Mouse (Mus musculus): ENCODE results near the gene Gm19402.
"Not testable (repeated sequence)": the region's sequence is repeated elsewhere in the genome, so short reads cannot be mapped to it uniquely, and the experiment has no call there.

Gm19402 gene

DNA sequence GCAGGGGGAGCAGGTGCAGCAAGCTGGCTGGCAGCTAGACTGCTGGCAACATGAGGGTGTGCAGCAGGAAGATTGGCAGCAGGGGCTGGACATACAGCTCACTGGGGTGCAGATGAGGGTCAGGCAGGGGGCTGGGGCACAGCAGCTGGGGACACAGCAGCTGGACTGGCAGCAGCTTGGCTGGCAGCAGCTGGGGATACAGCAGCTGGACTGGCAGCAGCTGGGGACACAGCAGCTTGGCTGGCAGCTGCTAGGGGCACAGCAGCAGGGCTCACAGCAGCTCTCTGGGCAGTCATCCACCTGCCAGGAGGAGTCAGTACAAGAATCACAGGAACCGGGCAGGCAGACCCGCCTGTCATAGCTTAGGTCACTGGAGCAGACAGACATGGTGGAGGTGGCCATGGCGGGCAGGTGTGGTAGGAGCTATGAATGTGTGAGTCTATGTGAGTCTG lies at the start of gene Gm19402:
Gene Gm19402 (minus strand): TSS at position 402 of the 452 bp plus-strand sequence.
- not testable (repeated sequence) for DNase-seq (ENCODE audit: extremely low spot score, low spot score)

GRCm38 (mm10) chr10:77738929-77739328 lies 48.4 kb upstream of the Gm19402 start:
- no peak for DNase-seq (ENCODE audit: extremely low spot score, low spot score)

DNA sequence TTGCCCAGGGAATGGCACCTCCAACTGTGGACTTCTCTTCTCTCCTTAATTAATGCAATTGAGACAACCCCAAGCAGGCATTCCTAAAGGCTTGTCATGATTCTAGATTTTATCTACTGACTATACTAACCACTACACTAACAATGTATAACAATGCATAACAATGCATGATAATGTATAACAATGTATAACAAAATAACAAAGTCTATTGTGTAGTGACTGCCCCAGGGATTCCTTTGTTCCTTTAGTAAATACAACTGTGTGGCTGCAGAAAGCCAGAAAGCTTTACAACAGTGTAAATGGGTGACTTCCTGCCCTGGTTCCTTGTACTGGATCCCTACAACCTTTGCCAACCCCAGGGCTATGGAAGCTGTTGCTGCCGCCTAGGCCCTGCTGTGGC lies 45.4 kb upstream of the Gm19402 start:
- no peak for DNase-seq (ENCODE audit: extremely low spot score, low spot score)

GRCm38 (mm10) chr10:77729241-77729640 lies 38.7 kb upstream of the Gm19402 start:
- no peak for DNase-seq (ENCODE audit: extremely low spot score, low spot score)

DNA sequence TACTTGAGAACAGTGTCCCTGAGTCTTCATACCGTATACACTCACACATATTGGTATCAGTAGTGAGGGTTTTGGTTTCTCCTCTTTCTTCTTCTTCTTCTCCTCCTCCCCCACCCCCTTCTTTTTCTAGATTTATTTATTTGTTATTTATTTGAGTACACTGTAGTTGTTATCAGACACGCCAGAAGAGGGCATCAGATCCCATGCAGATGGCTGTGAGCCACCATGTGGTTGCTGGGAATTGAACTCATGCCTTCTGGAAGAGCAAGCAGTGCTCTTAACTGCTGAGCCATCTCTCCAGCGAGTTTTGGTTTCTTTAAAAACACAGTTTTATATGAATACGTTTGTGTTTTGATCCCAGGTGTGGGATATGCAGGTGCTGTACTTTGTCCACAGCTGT lies 37.7 kb upstream of the Gm19402 start:
- no peak for DNase-seq (ENCODE audit: extremely low spot score, low spot score)

- DNase-seq (ENCODE audit: extremely low spot score, low spot score): no peak
These were observed 35.6 kb upstream of the Gm19402 start, which contains the start of gene Gm10100 for GRCm38 (mm10) chr10:77726186-77726585. Gm10100 (plus strand) TSS chr10:77726486.

GRCm38 (mm10) chr10:77724855-77725254 lies 34.3 kb upstream of the Gm19402 start:
- DNase-seq (ENCODE audit: extremely low spot score, low spot score): no peak

- DNase-seq (ENCODE audit: extremely low spot score, low spot score): not testable (repeated sequence)
These were observed 29.7 kb upstream of the Gm19402 start, which contains the start of gene Krtap12-1 for GRCm38 (mm10) chr10:77720299-77720698. Krtap12-1 (plus strand) TSS chr10:77720599.

- DNase-seq (ENCODE audit: extremely low spot score, low spot score): no peak
These were observed 24.9 kb upstream of the Gm19402 start, which contains the start of gene Gm10142 for GRCm38 (mm10) chr10:77715507-77715906. Gm10142 (plus strand) TSS chr10:77715807.

- DNase-seq (ENCODE audit: extremely low spot score, low spot score): no peak
These were observed 23.2 kb upstream of the Gm19402 start for GRCm38 (mm10) chr10:77713734-77714133.

DNA sequence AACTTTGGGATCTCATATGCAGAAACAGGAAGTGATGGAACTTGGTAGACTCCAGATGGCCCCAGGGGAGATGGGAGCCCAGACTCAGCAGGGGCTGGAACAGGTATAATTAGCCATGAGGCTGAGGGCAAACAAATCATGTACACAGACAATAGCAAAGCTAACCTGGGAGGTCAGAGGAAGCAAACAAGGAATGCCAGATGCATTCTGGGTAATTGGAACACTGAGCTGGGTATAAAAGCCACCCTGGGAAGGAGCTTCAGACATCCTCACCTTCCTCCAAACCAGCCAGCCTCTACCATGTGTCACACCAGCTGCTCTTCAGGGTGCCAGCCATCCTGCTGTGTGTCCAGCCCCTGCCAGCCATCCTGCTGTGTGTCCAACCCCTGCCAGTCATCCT lies 20.6 kb upstream of the Gm19402 start, which contains the start of gene Gm10024:
Gene Gm10024 (plus strand): TSS at position 301 of the 400 bp plus-strand sequence.
- DNase-seq (ENCODE audit: extremely low spot score, low spot score): not testable (repeated sequence)

- DNase-seq (ENCODE audit: extremely low spot score, low spot score): no peak
These were observed 19.3 kb upstream of the Gm19402 start for GRCm38 (mm10) chr10:77709831-77710230.

GRCm38 (mm10) chr10:77706326-77706725 lies 15.8 kb upstream of the Gm19402 start, which contains the start of gene Gm10272:
Gm10272 (plus strand) TSS chr10:77706626.
- DNase-seq (ENCODE audit: extremely low spot score, low spot score): no peak

DNA sequence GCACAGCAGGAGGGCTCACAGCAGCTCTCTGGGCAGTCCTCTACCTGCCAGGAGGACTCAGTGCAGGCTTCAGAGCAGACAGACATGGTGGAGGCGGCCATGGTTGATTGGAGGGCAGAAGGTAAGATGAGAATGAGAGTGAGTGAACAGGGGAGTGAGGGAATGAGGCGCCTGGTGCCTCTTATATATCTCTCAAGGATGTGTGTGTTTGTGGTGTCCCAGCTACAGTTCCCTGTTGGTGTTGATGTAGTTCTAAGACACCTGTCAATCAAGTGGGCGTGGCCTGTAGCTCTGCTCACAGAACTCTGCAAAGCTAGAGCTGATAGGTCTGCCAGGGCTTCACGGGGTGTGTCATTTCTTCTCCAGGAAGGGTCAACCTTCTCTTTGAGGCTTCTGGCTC lies 6.6 kb upstream of the Gm19402 start, which contains the start of gene Gm9508:
Gene Gm9508 (minus strand): TSS at position 101 of the 400 bp plus-strand sequence.
- no peak for DNase-seq (ENCODE audit: extremely low spot score, low spot score)

DNA sequence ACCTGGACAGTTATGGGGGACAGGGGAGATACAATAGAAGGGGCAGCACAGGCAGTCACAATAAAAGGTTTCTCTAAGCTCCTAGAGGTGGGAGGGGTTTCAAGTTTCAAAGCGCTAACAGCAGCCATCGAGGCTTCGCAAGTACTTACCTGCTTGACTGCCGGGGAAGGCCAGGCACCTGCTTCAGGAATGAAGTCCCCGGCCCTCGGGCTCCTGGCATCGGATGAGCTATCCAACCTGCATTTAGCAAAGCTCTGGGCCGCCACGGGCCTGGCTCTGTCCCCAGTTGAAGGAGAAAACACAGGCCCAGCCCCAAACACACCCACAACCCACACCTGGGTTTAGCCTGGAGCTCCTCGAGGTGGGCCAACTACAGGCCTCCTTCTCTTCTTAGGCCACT lies 3.5 kb downstream of the Gm19402 start:
- no peak for DNase-seq (ENCODE audit: extremely low spot score, low spot score)

DNA sequence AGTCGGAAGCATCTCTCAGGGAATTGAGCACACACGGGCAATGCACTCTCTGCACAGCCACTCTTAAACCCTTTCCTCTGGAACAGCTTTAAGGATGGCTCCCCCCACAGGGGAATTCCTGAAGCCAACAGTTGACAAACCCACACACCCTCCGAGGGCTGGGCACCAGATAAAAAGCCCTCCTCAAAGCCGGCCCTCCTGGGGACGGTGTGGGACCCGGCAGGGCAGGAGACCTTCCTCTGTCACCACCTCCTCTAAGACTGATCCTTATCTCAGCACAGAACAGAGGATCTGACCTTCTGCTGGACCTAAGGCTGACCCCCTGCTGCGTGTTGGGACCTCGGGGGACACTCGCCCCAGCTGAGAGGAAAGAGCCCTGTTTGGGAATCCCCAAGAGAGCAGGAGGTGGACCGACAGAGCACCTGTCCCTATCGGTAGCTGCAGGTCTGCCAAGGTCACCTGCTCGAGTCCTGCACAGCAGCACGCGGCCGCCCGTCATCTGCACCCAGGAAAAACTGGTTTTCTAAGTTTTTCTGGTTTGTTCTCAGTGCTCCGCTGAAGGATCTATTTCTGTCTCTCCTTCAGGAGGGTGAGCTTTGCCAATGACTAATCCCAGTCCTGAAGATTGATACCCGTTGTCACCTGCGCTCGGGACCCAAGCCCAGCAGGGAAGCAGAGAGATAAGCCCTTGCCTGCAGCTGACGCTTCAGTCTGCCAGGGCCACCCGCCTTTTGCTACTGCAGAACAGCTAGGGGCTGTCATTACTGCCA lies 4.5 kb downstream of the Gm19402 start, which contains the start of gene Tspear:
Gene Tspear (plus strand): TSS at position 675 of the 770 bp plus-strand sequence.
- no peak for DNase-seq (ENCODE audit: extremely low spot score, low spot score)

- DNase-seq (ENCODE audit: extremely low spot score, low spot score): peak; percentile 33
These were observed 6.4 kb downstream of the Gm19402 start for GRCm38 (mm10) chr10:77684181-77684580.

DNA sequence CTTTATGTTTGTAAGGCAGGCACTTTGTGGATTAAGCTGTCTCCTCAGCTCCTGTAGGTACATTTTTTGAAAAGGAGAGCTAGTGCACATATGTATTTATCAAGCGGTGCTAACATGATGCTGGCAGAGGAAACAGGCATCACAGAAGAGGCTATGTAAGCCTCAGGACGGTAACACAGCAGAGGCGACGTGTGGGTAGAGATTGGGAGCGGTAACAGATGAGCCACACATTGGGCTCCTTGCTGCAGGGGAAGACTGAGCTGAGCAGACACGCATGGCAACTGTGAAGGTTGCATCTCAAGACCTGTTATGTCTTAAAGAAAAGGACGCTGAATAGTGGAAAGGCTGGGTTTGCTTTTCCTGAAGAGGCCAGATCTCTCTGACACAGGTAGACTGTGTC lies 7.6 kb downstream of the Gm19402 start:
- DNase-seq (ENCODE audit: extremely low spot score, low spot score): no peak

DNA sequence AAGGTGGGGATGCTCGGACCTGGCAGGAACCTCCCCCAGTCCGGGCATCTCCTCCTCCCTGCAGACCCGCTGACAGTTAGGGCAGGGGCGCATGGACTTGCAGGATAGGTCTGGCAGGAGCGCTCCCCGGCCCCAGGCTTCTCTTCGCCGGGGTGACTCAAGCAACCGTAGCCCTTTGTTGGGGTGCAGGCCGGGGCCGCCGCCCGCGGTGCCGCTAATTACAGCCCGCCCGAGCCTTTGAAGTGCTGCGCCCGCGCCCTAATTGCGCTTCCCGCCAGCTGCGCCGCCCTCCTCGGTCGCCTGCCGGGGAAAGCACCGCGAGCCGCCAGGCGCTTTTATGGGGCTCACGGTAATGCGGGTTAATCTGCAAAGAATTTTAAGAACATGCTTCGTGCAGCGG lies 13.0 kb downstream of the Gm19402 start:
- peak; percentile 39 for DNase-seq (ENCODE audit: extremely low spot score, low spot score)

- DNase-seq (ENCODE audit: extremely low spot score, low spot score): no peak
These were observed 16.8 kb downstream of the Gm19402 start for GRCm38 (mm10) chr10:77673765-77674164.

DNA sequence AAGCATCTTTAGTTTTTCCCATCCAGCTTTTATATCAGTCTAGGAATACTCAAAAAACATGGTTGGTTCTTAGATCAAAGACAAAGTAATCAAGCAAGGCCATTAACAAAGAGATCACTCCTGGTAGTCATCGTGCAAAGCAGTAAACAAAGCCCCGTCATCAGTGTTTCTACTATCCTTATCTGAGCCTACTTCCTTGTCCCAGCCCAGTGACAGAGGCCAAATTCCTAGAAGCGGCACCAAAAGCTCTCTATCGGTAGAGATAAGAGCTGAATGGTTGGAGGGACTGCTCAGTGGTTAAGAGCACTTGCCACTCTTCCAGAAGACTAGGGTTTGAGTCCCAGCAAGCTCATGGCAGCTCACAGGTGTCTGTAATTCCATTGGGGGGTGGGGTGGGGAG lies 19.0 kb downstream of the Gm19402 start:
- DNase-seq (ENCODE audit: extremely low spot score, low spot score): no peak

DNA sequence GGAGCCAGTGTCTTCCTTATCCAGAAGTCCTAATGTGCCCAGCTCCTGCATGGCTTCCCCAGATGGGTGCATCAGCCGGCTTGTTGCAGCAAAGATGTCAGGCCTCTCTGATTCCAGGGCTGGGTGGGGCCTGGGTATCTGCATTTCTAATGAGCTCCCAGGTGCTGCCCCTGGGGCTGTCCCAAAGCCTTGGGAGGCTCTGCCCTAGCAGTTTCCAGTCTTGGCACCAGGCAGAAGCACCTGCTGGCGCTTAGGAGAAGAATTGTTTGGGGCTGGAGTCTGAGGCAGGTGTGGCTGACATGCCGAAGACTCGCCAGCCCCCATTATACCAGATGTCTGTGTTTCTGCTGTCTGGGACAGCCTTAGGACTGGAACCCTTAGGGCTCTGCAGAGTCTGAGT lies 19.8 kb downstream of the Gm19402 start:
- no peak for DNase-seq (ENCODE audit: extremely low spot score, low spot score)

GRCm38 (mm10) chr10:77667402-77667801 lies 23.2 kb downstream of the Gm19402 start:
- DNase-seq (ENCODE audit: extremely low spot score, low spot score): no peak
